Mouse (Mus musculus) WW6 (cell line): ENCODE results near the gene Slc30a5.
A peak's percentile ranks its signal among the peaks of the same experiment; 100 is the strongest.
"Not testable (repeated sequence)": the region's sequence is repeated elsewhere in the genome, so short reads cannot be mapped to it uniquely, and the experiment has no call there.

ENCODE experiments used
- DNase-seq: peaks from one replicate; pipeline ENCODE4 v3.0.0-alpha.2; 2013; ENCODE audit warnings: low read depth, low spot score

Slc30a5 gene

GRCm38 (mm10) chr13:100832741-100833639, at the start of gene Slc30a5:
Gene Slc30a5, minus strand, starts transcription at chr13:100833427.
- DNase-seq: peak; percentile 99

- DNase-seq: no peak
Measured at GRCm38 (mm10) chr13:100881944-100882343, 48.7 kb upstream of the Slc30a5 start.

GRCm38 (mm10) chr13:100879806-100880205, 46.6 kb upstream of the Slc30a5 start:
- no peak for DNase-seq

DNA sequence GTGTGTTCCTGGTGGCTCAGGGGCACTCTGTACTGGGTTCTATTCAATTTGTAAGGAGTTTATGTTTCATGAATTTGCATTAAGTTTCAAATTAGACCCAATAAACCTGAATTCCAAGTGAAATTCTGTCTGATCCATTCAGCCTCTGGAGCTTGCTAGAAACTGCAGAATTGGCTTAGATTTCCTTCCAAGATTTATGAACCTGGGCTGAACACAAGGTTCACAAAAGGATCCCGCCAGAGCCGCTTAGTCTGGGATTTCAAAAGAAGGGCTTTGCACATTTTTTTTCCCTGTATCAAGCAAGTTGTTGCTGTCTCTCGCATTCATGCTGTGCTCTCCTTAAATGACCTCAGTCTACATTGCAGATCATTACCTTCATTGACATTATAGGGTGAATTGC, 46.1 kb upstream of the Slc30a5 start:
- no peak for DNase-seq

GRCm38 (mm10) chr13:100878264-100878663, 45.0 kb upstream of the Slc30a5 start:
- no peak for DNase-seq

- DNase-seq: no peak
Measured at GRCm38 (mm10) chr13:100877703-100878102, 44.5 kb upstream of the Slc30a5 start.

DNA sequence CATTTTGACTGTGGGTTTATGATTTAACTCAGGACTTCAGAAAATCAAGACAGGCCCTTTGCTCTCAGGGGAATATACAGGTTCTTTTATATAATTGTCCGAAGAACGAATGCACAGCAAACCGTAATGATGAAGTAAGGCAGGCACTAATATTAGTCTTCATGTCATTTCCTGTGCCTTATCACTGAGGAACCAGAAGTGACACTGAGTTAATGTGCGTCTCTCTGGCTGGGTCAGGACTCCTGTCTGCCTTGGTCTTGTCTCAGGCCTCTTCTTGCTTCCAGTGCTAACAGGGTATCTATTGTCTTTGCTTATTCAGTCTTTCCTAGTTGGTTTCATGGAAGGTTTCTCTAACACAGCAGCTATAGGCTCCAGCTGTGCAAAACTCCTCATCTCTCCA, 41.9 kb upstream of the Slc30a5 start:
- DNase-seq: no peak

DNA sequence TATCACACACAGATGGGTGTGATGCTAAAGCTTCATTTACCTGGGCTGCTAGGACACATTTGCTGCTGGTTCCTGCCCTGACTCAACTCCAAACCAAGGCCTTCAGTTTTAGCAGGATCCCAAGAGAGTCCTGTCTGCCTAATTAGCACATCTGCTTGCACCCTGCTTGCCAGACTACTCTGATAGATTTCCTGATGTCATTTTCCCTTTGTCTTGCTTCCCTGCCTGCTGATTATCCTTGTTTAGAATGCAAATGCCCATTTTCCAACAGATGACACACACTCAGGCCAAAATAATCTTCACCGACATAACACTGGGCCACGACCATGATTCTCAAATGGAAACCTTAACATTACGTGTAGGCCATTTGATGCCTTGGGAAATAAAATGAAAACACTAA, 41.4 kb upstream of the Slc30a5 start:
- DNase-seq: no peak

DNA sequence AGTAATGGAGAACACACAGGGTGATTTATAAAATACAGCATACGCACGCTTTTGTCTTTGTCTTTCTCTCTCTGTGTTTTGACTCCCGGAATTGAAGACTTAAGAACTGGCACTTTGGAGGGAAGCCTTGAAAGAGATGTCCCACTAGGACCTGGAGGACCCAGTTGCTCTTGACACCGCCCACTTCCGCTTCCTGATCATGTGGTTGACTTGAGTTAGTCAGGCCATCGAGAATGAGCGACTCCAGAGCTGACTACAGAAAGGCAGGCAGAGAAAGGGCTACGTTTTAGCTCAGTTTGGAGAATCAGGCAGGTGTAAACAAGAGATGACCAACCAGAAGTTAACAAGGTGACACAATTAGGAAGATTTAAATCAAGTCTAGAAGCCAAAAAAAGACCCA, 40.3 kb upstream of the Slc30a5 start:
- no peak for DNase-seq

GRCm38 (mm10) chr13:100871445-100872171, 38.4 kb upstream of the Slc30a5 start:
- no peak for DNase-seq

DNA sequence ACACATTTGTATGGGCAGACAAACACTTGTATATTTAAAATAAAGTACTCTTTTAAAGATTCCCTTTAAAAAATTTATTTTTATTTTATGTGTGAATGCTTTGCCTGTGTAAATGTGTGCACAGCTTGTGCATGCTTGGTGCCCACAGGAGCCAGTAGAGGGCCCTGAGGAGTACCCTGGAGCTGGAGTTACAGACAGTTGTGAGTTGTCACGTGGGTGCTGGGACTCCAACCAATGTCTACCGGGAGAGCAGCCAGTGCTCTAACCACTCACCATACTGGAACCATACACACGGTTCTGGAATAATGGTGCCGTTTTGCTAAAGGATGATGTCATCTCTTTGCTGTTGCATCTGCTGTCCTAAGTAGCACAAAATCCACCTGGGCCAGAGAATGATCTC, 36.6 kb upstream of the Slc30a5 start:
- DNase-seq: no peak

GRCm38 (mm10) chr13:100866311-100866710, 33.1 kb upstream of the Slc30a5 start:
- no peak for DNase-seq

DNA sequence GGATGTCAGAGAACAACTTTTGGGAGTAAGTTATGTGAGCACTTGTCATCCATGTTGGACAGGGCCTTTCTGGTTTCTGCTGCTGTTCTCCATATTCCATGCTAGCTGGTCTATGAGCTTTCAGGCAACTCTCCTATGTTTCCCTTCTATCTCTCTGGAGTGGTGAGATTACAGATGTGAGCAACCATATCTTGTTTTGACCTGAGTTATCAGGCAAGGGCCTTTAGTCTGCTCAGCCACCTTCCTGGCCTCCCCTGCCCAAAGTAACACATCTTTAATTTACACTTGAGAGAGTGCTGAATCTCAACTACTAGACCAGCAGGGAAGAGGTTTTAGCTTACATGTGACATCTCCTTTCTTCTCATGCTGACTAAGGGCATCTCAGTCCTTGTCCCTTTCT, 32.5 kb upstream of the Slc30a5 start:
- DNase-seq: no peak

- not testable (repeated sequence) for DNase-seq
Measured at GRCm38 (mm10) chr13:100863914-100864313, 30.7 kb upstream of the Slc30a5 start.

- DNase-seq: no peak
Measured at GRCm38 (mm10) chr13:100859117-100859516, 25.9 kb upstream of the Slc30a5 start.

- no peak for DNase-seq
Measured at GRCm38 (mm10) chr13:100854174-100854573, 20.9 kb upstream of the Slc30a5 start.

- DNase-seq: no peak
Measured at GRCm38 (mm10) chr13:100853120-100853519, 19.9 kb upstream of the Slc30a5 start.

DNA sequence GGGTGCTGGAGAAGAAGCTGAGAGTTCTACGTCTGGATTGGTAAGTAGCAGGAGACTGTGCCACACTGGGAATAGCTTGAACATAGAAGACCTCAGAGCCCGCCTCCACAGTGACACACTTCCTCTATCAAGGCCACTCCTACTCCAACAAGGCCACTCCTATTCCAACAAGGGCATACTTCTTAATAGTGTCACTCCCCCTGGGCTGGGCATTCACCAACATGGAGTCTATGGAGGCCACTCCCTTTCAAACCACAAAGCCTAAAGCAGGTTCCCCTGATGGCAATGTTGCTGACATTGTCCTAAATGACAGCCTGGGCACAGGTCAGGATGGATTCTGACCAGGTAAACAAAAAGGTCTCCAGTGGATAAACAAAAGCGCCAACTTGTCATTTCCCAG, 15.9 kb upstream of the Slc30a5 start:
- no peak for DNase-seq

- no peak for DNase-seq
Measured at GRCm38 (mm10) chr13:100846891-100847579, 13.8 kb upstream of the Slc30a5 start.

DNA sequence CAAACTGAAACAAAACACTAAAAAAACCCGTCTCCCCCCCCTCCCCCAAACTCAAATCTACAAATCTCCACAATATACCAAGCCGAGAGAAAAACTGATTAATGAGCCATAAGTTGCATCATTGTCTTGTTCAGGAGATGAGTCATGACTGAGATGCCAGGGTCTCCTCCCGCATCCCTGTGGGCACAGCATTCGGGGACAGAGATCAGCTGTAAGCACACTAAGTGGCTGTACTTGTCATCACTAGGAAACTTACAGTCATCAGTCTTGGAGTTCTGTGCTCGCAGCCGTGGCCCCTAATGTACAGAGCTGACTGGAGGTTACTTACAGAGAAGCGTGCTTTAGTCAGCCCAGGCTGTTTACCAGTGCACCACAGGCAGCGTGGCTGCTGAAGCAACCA, 13.0 kb upstream of the Slc30a5 start:
- no peak for DNase-seq

DNA sequence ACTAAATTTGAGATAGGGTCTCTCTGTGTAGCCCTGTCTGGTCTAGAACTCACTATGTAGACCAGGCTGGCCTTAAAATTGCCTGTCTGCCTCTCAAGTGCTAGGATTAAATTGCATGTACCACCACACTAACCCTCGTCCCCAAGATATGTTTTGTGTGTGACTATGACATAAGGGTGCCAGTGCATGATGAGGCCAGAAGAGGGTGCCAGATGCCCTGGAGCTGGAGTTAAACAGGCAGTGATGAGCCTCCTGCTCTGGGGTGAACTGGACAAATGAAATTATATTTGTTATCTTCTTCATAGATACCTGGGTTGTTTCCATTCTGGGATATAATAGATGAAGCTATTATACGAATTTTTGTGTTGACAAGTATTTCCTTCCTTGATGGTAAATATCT, 10.7 kb upstream of the Slc30a5 start:
- no peak for DNase-seq

DNA sequence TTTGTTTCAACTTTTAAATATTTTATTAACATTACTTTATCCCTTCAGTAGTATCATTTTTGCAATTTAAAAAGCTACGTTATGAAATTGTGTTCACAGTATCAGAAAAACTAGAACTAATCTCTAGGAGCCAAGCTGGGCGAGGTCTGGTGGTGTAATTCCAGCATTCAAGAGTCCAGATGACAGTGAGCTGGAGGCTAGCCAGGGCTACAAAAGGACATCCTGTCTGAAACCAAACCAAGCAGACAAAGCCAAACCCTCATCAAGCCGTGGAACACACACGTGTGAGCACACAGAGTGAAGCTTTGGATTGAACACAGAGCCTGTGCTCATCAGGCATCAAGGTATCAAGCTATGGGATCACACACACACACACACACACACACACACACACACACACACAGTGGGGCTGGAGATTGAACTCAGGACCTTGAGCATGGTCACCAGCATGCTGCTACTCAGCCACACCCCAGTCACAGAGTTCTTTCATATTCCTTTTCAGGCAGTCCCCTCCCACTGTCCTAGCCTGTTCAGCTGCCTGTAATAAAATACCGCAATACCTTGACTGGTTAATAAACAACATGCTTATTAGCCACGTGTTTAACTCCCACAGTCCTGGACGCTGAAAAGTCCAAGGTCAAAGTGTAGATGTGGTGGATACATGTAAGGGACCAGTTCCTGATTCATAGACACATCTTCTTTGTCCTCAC, 9.9 kb upstream of the Slc30a5 start:
- no peak for DNase-seq
